Mouse (Mus musculus): ENCODE results near the gene Iqgap3.

The Iqgap3 gene

DNA sequence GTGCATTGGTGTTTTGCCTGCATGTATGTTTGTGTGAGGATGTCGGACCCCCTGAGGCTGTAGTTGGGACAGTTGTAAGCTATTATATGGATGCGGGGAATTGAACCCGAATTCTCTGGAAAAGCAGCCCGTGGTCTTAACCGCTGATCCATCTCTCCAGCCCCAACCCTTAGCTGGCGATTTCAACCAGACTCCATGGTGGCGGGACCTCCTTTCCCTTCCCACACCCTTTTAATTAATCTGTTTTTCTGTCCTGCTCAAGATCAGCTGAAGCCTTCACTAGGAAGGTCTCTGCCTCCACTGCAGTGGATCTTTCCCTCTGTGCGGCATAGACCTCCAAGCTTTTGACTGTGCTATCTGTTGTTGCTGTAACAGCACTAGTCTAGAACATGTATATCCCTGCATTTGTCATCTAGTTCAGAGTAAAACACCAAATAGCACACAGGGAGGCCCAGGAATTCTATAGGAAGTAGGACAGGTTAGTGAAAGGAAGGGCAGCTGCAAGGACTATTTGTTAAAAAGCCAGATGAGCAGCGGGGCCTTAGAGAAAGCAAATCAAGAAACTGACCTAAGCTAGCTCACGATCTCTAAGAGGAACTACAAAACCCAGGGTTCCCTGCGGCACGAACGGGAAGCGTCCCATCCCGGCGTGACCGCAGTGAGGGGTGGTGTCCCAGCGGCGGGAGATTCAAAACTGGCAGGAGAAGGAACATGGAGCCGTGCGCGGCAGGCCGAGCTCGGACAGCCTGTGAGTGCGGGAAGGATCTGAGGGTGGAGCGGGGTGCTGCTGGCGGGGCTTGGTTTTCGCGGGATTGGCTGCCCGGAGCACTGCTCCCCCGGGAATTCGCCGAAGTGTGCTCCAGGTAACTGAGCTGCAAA lies at the start of gene Iqgap3:
Gene Iqgap3 (plus strand): TSS at position 627 of the 879 bp plus-strand sequence.
- peak; percentile 88 for DNase-seq (ENCODE audit: low read depth, low spot score)

DNA sequence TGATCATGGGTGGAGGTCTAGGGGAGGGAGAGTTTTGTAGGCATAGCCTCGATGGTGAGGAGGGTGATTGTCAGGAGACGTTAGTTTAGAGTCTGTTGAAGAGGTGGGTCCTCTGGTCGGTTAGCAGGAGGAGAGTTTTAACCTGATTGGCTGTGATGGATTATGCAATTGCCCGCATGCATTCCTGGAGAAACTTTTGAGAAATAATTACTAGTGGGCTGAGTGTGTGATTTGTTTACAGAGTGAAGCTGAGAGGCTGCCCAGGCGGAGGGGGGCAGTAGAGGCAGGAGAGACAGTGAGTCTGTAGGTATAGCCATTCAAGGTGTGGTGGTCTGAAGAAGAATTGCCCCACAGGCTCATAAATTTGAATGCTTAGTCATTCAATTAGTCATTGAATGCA lies 48.3 kb upstream of the Iqgap3 start:
- no peak for DNase-seq (ENCODE audit: low read depth, low spot score)

DNA sequence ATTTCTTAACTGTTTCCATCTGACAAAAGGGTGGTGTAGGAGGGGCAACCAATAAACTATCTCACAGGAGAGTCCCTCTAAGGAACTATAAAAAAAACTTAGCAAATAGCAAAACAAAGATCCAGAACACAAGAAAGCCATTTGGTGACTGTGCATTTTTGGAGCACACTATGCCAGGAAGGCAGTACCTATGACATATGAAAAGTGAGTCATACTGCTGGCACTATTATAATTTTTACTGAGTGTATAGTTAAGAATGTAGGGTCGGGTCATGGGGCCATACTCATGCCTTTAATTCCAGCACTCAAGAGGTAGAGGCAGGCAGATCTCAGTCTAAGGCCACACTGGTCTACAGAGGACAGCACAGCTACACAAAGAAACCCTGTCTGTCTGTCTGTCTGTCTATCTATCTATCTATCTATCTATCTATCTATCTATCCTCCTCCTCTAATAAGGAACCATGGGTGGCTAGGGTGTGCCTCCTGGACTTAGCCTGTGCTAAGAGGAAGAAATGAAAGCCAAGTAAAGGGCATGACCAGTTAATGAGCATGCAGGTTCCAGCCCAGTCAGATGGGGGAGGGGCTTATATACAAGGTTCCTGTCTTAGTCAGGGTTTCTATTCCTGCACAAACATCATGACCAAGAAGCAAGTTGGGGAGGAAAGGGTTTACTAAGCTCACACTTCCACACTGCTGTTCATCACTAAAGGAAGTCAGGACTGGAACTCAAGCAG lies 46.0 kb upstream of the Iqgap3 start:
- DNase-seq (ENCODE audit: low read depth, low spot score), result no peak

DNA sequence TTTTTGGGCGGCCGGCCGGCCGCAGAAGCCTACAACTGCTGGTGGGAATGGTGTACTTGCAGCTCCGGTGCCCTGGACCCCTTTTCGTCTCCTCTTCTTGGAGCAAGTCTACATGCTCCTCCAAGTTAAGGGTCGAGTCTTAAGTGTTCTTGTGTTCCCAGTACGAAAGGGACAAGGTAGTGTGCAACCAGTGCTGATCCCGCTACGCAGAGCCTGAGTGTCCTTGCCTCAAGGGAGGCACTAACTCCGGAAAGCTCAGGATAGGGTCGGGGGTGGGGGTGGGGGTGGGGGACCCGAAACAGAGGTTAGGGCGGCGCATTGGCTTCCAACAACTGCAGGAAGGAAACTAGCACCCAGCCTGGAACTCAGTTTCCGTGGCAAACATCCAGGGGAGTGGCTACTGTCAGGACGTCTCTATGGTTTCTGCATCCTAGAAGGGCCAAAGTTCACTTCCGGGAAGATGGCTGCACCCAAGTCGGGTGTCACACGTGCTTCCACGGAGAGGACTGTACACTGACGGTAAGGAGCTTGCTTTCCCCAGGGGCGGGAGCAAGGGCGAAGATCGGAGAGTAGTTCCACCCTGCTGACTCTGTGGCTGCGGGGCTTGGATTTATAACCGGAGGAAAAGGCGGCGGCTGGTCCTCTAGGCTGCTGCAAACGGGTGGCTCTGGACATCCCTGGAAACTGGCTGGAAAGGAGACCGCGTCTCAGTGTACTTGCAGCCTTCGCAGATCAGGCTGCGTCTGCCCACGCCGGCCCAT lies 38.9 kb upstream of the Iqgap3 start, which contains the start of gene Gpatch4:
Gene Gpatch4 (plus strand): TSS at position 448 of the 761 bp plus-strand sequence.
- DNase-seq (ENCODE audit: low read depth, low spot score), result peak; percentile 96

DNA sequence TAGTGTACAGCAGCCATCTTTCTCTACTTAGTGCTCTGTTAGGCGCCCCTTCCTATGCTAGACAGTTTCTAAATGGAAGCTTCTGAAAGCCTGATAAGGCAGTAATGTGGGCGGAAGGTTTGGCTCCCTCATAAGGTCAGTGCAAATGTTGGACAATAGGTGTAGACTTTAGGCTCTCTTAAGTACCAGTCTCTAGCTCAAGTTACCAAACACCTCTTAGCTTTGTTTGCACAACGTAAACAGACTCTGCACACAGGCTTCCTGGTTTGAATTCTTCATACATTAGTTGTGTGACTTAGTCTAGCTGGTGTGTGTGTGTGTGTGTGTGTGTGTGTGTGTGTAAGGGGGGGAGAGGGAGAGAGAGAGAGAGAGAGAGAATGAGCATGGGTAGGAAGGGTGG lies 32.2 kb upstream of the Iqgap3 start:
- no peak for DNase-seq (ENCODE audit: low read depth, low spot score)

DNA sequence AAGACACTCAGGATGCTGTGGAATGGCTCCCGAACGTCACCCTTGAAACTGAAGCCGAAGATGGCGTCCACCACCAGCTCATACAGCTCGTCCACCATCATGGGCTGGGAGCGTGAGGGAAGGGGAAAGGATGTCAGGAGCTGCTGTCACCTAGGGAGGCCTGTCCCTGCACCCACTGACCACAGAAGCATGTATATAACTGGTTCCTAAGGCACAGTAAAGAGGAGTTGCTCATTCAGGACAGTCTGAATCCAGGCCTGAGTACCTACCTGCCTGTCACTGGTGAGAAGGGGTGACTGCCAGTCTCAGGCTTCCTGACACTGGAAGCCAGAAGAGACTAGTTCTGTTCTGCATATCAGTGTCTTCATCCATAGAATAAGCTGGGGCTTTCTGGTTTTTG lies 24.7 kb upstream of the Iqgap3 start:
- no peak for DNase-seq (ENCODE audit: low read depth, low spot score)

DNA sequence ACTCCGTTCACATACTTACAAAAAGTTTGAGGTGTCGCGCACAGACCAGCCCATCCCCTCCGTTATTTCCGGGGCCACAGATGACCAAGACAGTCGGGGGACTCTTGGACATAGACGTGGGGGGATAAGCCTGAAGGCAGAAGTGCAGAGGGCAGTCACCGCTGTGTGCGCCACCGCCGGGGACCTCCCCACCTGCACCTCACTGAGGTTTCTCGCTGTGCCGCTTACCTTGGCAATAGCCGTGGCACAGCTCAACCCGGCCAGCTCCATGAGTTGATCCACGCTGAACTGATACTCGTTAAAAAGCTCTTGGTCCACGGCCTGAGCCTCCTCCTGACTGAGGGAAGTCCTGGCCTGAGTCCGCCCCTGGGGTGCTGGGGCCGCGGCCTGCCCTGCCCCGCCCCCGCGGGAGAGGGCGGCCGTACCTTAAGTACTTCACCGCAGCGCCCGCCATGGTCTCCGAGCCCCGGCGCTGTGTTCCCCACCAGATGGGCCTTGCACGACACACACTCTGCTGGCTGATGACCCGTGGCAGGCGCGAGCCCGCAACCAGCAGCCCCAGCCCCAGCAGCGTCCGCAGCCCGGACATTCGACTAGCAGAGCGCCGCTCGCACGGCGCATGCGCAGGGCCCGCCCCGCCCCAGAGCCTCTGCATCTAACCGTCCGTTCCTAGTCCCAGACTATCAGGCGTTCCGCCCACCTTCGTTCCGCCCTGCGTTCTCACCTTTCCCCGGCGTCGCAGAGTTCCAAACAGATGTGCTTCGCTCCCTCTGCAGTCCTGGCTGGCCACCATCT lies 23.7 kb upstream of the Iqgap3 start, which contains the start of gene Naxe:
Gene Naxe (minus strand): TSS at position 594 of the 795 bp plus-strand sequence.
- peak; percentile 77 for DNase-seq (ENCODE audit: low read depth, low spot score)

DNA sequence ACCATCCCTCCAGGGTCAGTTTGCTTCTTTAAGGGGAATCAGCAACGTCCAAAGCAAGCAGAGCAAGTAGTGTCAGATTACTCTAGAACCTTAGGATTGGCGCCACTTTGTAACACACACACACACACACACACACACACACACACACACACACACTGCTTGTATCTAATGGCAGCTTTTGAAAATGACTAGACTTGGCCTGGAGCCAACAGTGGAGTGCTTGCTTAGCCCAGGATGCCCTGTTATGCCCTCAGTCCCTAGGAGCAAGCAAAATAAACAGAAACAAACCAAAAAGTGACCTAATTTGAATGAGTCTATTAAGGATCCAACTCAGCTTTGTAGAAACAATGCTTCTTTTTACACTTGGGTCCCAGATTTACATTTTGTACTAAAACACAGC lies 13.4 kb upstream of the Iqgap3 start:
- no peak for DNase-seq (ENCODE audit: low read depth, low spot score)

DNA sequence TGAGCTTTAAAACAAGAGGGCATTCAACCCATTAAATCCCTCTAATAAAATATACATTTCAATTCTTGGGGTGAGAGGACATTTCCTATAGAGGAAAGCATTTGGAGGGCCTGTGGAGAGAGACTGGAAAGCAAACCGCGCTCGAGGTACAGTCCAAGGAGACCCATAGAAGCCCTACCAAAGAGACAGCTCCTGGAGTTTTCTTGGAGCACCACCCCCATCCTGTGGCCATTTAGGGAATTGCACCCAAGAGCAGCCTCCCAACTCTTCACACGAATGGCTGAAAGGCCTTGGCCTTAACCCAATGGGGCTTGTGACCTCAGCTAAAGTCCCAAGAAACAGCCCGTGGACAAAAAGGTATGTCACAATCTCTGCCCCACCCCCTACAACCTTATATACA lies 10.0 kb upstream of the Iqgap3 start:
- peak; percentile 29 for DNase-seq (ENCODE audit: low read depth, low spot score)

DNA sequence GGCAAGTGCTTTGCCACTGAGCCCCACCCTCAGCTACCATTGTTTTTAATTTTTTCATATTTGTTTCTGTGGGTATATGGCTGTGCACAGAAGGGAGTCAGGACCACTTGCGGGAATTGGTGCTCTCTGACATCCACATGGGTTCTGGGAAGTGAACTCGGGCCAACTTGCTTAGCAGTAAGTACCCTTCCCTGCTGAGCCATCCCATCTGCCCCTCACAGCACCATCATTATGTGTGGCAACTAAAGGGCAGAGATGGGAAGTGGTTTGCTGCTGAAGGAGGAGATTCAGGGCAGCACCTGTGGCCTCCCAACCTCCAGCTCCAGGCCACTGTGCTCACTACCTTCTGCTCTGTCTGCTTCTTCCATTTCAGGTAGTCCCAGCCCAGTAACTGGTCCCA lies 8.1 kb upstream of the Iqgap3 start:
- DNase-seq (ENCODE audit: low read depth, low spot score), result no peak

DNA sequence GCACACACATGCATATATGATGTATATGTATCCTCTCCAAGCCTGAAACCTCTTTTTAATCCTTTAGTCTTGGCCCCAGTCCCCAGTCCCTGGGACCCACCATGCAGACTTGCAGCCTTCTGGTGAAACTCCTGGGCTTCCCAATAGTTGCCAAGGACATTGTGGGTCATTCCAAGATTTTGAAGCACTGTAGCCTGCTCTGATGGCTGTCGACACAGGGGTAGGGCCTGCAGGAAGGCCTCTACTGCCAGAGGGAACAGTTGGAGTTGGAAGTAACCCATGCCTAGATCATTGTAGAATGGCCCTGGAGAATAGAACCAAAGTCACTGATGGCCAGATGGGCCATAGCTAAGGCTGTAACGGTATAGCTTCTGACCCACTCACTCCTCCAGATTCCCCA lies 7.4 kb upstream of the Iqgap3 start:
- DNase-seq (ENCODE audit: low read depth, low spot score), result no peak

DNA sequence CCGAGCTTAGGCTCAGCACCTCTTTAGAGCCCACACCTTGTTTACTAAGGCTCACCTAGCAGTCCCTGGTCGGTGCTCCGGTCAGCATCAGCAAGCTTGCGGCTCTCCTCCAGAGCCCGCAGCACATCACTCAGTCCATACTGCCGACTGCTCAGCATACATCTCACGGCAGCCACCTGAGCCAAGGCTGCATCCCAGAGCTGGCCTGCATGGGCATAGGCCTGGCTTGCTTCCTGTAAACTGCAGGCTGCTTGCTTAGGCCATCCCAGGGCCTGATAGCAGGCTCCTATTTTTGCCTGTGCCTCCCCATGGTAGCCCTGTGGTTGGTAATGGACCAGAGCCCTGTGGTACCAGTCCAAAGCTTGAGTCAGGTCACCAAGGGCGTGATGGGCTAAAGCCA lies 7.0 kb upstream of the Iqgap3 start:
- DNase-seq (ENCODE audit: low read depth, low spot score), result no peak

DNA sequence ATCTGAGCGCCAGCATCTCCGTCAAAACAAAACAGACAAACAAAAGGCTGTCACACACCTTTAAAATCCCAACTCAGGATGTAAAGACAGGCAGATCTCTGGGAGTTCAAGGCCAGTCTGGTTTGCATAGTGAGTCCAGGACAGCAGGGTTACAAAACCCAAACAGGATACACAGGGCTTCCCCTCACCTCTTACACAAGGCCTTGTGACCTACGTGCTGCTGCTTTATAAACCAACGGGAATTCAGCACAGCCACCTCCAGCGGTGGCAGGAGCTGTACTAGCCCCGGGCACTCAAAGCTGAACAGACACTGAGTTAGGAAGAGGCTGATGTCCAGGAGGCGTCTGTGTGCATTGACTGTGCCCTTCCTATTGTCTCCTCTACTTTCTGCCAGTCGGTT lies 4.3 kb upstream of the Iqgap3 start:
- no peak for DNase-seq (ENCODE audit: low read depth, low spot score)

DNA sequence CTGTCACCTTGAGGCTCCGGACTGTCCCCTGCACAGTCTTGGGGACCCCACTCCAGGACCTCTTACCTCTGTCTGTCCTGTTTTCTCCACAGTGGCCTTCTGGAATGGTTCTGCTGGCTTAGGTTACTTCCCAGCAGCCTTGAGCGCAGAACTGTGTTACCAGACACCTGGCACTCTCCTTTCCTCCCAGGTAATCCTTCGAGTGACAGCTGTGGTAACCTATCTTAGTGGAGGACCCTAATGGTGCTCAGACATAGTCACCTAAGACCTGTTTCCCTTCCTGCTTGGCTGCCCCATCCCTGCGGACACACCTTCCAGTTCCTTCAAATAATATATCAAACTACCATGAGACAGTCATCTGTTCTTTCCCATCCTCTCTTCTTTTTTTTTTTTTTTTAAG lies 3.6 kb upstream of the Iqgap3 start, which contains the start of gene Ttc24:
Gene Ttc24 (minus strand): TSS at position 101 of the 400 bp plus-strand sequence.
- DNase-seq (ENCODE audit: low read depth, low spot score), result no peak

DNA sequence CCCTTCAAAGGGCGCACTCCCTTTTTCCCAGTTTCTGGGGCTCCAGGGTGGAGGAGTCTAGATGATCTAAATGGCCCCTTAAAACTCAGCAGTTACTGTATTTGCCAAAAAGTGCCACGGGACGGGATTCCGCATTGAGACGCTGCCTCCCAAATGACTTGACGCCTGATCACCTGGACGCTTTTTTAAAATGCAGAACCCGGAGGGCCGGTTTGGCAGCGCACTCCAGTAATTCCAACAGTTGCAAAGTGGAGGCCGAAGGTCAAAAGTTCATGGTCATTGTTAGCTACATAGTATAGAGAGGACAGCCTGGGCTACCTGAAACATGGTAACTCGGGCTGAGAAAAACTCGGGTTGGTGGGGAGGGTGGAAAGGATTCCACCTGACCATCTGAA lies 450 bp downstream of the Iqgap3 start:
- DNase-seq (ENCODE audit: low read depth, low spot score), result no peak

DNA sequence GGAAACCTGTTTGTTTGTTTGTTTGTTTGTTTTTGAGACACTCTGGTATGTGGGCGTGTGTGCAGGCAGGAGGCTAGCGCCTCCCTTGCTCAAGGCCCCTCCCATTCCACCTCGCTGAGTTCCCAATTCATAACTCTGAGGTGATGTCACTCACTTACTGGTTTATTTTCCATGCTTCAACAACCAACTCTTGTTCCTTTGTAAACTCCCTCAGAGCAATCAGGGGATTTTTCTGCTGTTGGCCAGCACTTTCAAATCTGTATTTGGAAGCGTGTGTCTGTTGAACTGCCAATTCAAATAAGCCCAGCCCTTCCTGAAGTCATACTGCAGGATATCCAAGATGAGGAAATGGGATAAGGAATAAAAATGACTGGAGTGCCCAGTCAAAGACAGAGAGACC lies 892 bp downstream of the Iqgap3 start:
- no peak for DNase-seq (ENCODE audit: low read depth, low spot score)

DNA sequence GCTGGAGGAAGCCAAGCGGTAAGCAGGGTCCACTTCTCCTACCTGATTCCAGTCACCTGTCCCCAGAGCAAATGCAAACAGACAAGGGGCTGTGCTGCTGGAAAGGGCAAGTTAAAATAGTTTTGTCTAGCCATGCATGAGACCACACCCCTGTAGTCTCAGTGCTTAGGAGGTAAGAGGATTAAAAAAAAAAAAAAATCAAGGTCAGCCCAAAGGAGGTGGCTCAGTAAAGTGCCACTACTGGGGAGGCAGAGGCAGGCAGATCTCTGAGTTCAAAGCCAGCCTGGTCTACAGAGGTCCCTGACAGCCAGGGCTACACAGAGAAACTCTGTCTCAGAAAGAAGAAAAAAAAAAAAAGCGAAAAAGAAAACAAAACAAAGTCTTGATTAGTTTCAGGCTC lies 2.2 kb downstream of the Iqgap3 start:
- DNase-seq (ENCODE audit: low read depth, low spot score), result no peak

DNA sequence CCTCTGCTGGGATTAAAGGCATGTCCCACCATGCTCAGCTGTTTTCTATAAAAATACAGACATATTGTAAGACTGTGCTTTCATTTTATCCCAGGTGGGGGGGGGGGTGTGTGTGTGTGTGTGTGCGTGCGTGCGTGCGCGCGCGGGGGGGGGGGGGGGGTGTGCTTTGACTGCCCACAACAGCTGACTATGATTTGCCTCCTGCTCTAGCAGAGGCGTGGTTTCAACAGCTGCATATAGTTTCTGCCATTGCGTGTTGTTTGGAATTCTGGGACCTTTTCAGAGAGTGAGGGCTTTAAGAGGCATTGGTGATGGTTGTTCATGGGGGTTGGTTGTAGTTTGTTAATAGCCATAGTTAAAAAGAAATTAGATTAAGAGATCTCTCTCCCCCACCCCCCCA lies 3.7 kb downstream of the Iqgap3 start:
- no peak for DNase-seq (ENCODE audit: low read depth, low spot score)

DNA sequence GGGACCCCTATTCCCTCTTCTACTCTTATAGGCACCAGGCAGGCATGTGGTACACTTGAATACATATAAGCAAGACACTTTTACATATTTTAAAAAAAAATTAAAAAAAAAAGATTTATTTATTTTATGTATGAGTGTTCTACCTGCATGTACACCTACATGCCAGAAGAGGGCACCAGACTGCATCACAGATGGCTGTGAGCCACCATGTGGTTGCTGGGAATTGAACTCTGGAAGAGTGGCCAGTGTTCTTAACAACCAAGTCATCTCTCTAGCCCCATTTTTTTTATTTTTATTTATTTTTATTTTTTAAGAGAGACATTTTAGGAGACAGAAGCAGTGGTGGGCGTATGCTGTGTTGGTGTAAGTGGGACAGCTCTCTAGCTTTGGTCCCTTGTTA lies 5.9 kb downstream of the Iqgap3 start:
- DNase-seq (ENCODE audit: low read depth, low spot score), result no peak

DNA sequence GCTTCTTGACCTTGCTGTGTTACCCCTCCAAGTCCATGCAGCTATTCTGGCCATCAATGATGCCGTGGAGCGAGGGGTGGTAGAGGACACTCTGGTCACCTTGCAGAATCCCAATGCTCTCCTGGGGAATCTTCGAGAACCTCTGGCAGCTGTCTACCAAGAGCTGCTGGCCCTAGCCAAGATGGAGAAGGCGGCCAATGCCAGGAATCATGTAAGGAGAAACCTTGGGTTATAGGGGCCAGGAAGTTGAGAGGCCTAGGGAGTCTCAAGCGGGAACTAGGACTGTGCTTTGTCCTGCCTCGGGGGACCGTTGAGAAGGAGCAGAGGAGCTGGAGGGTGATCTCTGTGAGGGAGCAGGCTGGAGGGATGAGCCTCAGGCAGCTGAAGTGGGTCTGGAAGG lies 8.3 kb downstream of the Iqgap3 start:
- no peak for DNase-seq (ENCODE audit: low read depth, low spot score)

DNA sequence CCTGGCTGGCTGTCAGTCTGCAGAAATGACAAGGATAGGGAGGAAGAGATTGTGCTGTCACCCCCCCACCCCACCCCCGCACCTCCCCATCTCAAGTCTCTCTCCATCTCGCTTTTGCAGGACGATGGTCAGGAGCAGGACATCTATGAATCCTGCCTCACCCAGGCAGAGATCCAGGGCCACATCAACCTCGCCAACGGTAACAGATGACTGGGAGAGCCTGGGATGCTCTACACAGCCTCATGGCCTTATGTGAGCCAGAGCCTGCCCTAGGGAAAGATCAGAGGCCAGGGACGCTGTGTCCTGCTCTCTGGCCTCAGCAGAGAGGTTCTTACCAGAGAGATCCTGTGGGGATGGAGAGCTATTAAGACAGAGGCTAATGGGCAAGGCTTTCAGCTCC lies 8.8 kb downstream of the Iqgap3 start:
- DNase-seq (ENCODE audit: low read depth, low spot score), result no peak
